Mouse (Mus musculus) mesoderm, embryonic 11.5 days (tissue): Measurements from ENCODE around the gene Ucn2.
A peak's percentile ranks its signal among the peaks of the same experiment; 100 is the strongest.

Experiments
- DNase-seq: peaks from one replicate; pipeline ENCODE4 v3.0.0-alpha.2; 2012; ENCODE audit warnings: low read depth, low spot score

The Ucn2 gene

GRCm38 (mm10) chr9:108985710-108986109, at the start of gene Ucn2:
Ucn2 (plus strand) TSS chr9:108986010.
- no peak for DNase-seq

GRCm38 (mm10) chr9:108936418-108937364, 49.1 kb upstream of the Ucn2 start, which contains the start of gene Uqcrc1:
Uqcrc1 (plus strand) TSS chr9:108936633.
- DNase-seq, result peak; percentile 100

- no peak for DNase-seq
Observed at GRCm38 (mm10) chr9:108945111-108945510, 40.7 kb upstream of the Ucn2 start.

GRCm38 (mm10) chr9:108945608-108946007, 40.2 kb upstream of the Ucn2 start:
- no peak for DNase-seq

DNA sequence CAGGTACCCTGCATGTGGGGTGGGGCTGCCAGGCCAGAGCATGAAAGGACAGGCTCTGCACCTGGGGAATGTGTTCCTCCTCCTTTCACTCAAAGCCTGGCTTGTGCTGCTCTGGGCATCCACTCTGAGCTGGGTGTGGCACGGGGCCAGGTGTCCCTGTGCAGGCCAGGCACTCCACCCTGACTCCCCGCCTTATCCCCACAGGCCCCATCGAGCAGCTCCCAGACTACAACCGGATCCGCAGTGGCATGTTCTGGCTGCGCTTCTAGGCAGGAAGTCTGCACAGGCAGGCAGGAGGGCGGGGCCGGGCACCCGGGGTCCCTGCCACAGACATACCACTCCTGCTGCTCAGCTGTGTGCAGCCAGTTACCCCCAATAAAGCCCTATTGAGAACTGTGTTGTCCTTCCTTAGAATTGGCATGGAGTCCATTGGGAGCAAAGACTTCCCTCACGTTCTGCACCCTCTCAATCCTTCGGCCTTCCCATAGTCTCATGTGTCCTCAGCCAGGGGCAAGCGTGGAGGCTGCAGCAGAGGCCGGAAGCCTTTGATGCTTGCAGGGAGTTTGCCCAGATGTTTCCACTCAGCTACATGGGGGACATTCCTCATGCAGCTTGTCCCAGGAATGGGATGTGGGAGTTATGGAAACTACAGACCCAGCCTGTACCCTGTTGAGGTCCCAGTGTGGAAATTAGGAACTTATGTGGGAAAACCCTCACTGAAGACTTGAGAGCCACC, 36.4 kb upstream of the Ucn2 start:
- peak; percentile 44 for DNase-seq

DNA sequence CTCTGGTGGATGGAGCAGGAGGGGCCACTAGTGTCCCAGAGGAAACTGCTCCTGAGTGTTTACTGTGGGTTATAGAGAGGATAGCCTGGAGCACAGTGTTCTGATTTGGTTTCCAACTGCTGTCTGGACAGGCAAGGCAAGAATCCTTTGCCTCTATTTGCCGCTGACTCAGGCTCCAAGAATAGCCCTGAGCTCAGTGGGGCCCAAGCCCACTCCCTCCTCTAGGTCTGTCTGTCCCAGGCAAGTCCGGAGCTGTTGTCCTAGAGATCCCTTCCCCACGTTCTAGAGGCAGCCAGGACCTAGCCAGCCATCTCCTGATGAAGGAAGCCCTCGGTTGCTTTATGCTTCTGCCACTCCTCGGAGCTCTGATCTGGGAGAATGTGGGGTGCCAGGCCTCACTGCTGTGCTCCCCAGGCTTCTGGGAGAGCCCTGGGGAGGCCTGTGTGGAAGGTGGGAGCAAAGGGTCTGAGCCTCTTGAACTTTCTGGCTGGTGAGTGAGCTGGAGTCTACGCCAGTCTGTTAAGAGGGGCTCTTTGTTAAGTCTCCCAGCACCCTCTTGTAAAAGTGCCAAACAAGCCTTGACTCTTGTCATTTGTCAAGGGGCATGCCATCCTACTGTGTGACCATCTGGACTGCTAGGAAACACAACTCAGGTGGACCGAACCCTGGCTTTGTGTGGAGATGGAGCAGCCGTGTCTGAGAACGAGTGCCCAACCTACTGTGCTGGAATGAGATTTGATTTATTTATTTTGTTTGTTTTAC, 35.7 kb upstream of the Ucn2 start:
- no peak for DNase-seq

- DNase-seq, result no peak
Observed at GRCm38 (mm10) chr9:108953081-108953636, 32.7 kb upstream of the Ucn2 start, which contains the start of gene Col7a1. Col7a1 (plus strand) TSS chr9:108953586.

DNA sequence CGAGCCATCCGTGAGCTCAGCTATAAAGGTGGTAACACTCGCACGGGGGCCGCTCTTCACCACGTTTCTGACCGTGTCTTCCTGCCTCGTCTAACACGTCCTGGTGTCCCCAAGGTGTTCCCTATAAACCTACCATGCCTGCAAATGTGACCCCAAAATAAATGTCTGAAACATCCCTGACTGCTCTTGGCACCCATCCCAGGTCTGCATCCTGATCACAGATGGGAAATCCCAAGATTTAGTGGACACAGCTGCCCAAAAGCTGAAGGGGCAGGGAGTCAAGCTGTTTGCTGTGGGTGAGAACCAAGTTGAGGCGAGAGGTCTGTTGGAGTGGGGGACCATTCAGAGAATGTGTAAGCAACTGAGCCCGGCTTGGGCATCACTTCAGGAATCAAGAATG, 30.6 kb upstream of the Ucn2 start:
- no peak for DNase-seq

DNA sequence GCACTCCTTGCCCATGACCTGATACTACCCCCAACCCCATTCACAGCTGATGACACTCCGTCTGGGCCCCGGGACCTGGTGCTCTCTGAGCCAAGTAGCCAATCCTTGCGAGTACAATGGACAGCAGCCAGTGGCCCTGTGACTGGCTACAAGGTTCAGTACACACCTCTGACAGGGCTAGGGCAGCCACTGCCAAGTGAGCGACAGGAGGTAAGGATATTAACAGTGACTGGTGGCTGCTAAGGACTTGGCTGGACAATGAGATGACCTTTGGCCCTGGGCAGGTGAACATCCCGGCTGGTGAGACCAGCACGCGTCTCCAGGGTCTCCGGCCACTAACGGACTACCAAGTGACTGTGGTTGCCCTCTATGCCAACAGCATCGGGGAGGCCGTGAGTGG, 30.0 kb upstream of the Ucn2 start:
- no peak for DNase-seq

DNA sequence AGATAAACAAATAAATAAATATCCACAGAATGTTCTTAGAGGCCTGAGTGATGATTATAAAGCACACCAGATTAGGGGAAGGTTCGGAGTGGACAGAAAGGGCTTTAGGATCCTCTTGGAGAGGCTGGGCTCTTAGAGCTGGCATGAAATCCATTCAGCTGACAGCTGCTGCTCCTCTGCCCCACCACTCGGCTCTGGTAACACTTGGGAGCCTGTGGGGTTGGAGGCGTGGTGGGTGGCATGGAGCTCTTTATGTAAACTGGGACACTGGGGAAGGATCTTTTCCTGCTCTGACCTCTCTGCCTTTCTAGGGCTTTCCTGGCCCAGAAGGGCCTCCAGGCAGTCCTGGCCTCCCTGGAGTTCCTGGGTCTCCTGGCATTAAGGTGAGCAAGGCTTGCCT, 22.2 kb upstream of the Ucn2 start:
- no peak for DNase-seq

GRCm38 (mm10) chr9:108964338-108964737, 21.5 kb upstream of the Ucn2 start:
- DNase-seq, result no peak

DNA sequence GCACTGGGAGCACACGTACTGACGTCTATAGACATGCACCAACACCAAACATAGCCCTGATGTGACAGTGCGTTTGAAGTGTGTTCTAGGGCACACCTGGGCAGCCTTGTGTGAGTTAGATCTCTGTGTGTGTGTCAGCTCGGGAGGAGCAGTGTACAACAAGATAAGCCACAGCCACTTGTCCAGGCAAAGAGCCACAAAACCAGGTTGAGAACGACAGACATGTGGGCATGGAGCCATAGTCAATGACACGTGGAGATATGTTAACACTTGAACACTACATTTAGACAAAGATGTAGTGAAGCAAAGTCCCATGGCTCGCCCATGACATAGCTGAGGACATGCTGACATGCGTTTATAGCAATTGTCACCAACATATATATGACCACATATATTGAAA, 15.2 kb upstream of the Ucn2 start:
- no peak for DNase-seq

GRCm38 (mm10) chr9:108976483-108976882, 9.3 kb upstream of the Ucn2 start:
- no peak for DNase-seq

GRCm38 (mm10) chr9:108977966-108978365, 7.8 kb upstream of the Ucn2 start:
- no peak for DNase-seq

DNA sequence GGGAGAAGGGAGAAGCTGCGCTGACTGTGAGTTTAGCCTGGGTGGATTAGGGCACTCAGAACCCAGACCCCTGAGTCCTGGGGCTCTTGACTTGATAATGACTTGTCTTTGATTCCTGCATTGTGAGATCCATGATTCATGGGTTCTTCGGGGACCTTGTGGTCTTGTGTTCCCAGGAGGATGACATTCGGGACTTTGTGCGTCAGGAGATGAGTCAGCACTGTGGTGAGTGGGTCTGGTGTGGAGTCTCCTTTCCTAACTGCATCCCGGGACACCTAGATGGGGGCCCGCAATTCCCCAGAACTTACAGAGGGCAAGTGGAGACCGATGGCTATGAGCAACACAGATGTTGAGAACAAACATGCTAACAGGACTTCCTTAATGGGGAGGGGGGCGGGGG, 3.3 kb upstream of the Ucn2 start:
- DNase-seq, result no peak

- no peak for DNase-seq
Observed at GRCm38 (mm10) chr9:108983209-108983608, 2.6 kb upstream of the Ucn2 start.

GRCm38 (mm10) chr9:108987704-108988350, 2.0 kb downstream of the Ucn2 start:
- no peak for DNase-seq

DNA sequence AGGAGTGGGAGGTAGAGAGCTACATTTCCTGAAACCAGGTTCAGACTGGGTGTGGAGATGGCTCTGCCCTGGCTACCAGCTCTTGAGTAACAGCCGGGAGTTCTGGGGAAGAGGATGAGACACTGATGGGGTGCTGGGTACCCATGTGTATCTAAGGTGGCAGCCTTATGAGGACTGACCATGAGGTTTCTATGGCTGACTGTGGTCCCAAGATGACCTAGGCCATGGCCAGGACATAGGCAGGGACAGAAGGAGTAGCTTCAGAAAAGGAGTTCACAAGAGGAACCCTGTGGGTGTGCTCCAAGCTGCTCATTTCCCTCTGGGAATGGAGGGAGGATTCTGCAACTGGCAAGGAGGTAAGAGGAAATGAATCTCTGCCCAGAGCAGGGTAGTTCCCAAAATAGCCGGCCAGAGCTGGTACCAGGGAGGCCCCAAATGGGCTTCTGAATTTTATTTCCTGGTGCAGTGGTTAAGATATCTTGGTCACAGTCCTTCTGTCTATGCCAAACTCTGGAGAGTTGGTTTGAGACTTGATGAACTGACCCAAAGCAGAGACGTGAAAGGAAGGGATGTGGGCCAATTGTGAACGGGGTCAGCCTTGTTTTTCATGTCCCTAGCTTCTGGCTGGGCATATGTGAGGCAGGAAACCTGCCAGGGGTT, 4.1 kb downstream of the Ucn2 start:
- no peak for DNase-seq

DNA sequence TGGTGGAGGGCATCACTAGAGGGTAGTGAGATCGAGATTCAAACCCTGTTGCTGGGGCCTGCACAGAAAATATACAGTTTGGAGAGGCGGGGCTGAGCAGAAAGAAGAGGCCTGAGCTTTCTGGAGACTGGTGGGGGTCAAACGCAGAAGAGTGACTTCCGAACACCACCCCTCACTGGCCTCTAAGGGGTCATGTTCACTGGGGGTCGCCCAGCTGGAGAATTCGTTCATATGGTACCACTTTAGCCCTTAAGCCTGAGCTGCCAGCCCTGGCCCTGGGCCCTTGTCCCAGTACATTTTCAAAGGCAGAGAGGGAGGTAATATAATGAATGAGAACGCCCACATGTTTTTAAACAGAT, 4.6 kb downstream of the Ucn2 start:
- no peak for DNase-seq

GRCm38 (mm10) chr9:108991428-108992084, 5.7 kb downstream of the Ucn2 start, which contains the start of gene Pfkfb4:
Pfkfb4 (plus strand) TSS chr9:108991778.
- peak; percentile 98 for DNase-seq
